Mouse (Mus musculus): Measurements from ENCODE around the gene Slc16a6.

The Slc16a6 gene

DNA sequence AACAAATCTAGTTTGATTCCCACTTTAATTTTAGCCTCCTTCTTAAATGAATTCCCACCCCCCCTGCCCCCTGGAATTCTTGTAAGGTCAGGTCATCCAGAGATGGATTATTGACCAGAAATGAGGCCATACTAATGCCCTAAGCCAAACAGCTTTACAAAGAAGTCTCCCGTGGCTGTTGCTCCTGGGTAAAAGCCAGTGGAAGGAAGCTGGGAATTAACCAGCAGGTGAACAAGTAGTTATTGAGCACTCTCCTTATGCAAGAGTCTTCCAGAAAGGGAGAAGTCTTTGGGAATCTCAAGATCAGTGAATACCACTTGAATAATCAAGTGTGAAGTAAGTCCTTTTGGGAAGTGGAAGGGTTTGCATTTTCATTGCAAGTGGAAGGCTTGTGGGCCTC is 13.7 kb upstream of the Slc16a6 start:
- DNase-seq (ENCODE audit: low spot score) = no peak

DNA sequence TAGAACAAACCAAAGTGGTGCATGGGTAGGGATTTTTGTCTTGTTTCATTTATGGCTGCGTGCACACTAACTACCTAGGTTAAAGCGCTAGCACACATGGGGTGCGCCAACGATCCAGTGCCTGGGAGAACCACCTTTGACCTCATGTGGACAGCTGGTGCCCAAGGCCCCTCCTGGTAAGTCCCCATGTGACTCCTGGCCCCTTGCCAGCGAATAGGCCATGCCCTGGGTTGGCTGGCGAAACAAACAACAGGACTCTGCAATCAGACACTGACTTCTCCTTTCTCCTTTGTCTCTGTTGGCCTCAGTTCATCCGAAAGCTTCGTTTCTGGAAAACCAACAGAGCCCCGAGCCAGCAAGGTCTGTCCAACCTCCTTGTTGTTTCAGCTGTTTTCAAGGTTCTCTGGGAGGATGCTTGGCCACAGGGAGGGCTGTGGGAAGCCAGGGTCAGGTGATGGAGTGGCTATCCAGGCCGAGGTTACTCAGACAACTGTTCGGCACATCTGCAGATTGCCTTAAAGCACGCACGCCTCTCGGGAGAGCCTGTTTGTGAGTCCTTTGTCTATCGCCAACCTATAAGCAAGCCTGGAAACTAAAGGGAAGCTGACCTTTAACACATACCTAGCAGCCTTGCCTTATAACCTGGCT is 12.1 kb upstream of the Slc16a6 start:
- no peak for DNase-seq (ENCODE audit: low spot score)

DNA sequence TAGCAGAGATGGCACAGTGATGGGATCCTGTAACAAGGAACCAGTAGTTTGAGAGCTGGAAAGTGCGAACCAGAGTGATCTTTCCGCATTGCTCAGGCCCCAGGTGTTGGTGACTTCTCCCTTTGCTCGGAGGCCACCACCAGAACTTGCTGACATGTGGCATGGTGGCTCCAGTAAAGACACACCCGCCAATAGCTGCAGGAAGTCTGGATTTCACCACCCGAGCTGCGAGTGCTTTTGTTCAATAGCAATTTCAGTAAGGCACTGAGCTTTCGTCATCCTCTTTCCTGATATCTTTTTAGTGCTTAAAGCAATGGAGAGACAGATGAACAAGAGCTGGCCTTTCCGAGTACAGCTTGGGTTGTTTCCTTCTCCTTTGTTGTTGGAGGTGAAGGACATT is 7.0 kb upstream of the Slc16a6 start:
- no peak for DNase-seq (ENCODE audit: low spot score)

DNA sequence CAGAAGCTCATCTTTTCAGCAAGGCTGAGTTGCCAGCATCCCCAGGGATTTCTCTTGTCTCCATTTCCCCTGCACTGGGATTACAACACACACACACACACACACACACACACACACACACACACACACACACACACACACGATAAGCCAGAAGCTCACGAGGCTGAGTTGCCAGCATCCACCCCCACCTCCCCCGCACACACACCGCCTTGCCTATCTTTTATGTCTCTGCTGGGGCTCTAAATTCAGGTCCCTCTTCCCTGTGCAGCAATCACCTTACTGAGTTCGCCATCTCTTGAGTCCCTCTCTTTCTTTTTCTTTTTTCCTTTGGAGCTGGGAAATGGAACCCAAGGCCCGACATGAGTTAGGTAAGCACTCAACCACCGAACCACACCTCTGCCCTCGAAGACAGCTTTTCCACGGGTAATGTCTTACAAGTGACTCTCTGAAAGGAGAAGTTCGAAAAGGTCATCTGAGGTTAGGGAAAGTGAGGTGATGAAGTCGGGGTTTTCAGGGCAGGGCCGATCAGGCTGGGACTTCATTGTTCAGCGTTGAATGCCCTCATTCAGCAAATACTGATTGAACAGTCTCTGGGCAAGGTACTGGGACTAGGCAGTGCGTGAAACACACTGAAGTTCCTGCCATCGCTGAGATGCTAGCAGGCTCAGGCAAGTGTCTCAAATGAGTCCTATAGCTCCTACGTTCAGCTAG is 6.3 kb upstream of the Slc16a6 start:
- no peak for DNase-seq (ENCODE audit: low spot score)

DNA sequence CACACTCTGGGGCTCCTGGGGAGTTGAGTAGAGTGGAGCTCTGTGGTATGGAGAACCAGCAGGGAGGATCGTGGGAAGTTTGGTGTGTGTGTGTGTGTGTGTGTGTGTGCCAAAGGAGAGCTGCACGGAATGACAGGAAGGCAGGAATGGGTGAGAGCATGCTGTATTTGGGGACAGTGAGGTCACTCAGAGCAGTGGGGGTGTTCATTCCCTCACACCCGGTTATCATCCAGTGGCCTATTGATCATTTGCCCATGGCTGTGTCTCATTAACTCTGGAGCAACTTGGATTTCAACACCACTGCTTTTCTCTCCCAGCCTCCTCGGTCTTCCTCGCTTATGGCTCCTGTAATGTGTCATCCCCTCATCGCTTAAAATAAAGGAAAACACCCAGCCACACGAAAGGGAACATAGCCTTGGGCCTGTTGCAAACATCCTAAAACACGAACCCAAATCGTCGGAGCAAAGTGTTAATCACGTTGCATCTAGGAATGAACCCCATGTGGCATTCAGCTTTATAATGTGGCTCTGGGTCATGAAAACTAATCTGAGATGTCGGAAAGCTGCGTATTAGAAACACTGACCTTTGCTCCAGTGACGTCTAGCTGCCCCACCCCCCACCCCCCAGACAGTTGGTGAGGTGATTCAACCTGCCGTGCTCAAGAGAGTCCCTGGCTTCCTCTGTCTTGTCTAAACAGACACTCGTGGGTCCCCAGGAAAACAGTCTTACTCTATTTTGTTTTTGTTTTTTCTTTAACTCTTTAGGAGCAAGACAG is 4.4 kb upstream of the Slc16a6 start:
- no peak for DNase-seq (ENCODE audit: low spot score)

DNA sequence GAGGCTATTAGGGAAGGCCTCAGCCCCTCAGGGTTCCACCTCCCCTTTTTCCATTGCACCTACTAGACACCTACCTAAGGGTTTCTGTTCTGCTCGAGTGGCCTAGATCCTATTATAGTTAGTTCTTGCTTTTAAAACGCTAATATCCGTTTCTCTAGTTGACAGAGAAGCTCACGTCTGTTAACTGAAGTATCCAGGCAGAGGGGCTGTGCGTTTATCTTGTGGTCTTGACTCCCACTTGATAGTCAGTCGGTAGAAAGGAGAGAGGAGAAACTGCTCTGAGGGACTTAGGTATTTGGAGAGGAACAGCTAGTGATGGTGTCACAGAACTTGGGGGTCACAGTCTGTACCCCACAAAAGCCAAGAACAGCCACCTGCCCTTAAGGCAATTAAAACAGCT is 3.3 kb upstream of the Slc16a6 start:
- no peak for DNase-seq (ENCODE audit: low spot score)

DNA sequence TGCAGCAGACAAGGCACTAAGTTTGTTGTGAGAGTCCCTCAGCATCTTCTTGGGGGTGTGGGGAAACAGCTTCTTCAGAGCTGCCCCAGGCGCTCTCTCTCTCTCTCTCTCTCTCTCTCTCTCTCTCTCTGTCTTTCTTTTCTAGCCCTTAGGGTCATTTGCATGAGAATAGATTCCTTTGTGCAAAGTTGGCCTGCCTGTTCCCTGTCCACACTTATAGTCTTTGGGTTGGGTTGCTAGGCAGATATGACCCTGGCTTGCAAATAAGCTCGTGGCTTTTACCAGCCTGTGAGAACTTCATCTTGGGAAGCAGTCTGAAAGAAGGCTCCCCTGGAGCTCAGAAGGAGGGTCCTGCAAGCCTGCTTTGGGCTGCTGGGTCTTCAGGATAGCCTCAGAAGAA is 2.8 kb upstream of the Slc16a6 start:
- no peak for DNase-seq (ENCODE audit: low spot score)

DNA sequence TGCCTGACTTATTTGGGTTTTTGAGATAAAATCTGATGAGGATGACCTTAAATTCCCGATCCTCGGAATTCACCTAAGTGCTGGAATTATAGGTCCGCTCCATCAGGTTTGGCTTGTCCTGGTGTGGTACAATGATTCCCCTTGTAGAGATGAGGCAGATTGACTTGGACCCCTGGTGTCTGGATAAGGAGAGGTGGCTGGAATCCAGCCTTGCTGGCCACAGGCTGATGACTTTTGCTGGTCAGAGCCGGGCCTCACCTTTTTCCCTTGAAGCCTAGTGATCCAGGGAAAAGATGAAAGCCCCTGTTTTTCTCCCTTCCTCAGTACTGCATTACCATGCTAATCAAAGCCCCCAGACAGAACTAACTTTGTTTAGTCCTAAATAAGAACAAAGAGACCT is 2.3 kb upstream of the Slc16a6 start:
- DNase-seq (ENCODE audit: low spot score) = no peak

DNA sequence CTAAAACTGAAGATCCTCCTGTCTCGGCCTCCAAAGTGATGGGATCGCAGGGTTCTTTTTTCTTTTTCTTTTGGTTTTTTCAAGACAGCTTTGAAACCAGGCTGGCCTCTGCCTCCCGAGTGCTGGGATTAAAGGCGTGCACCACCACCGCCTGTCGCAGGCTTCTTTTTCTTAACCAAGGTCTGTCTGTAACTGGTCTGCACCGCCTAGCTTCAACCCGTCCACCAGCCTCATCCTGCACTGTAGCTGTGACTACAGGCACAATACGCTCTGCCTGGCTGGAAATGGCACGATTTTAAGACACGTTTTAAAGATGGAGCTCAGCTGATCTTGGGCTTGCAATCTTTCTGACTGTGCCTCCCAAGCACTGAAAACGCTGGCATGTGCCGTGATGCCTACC is 1.4 kb upstream of the Slc16a6 start:
- no peak for DNase-seq (ENCODE audit: low spot score)

DNA sequence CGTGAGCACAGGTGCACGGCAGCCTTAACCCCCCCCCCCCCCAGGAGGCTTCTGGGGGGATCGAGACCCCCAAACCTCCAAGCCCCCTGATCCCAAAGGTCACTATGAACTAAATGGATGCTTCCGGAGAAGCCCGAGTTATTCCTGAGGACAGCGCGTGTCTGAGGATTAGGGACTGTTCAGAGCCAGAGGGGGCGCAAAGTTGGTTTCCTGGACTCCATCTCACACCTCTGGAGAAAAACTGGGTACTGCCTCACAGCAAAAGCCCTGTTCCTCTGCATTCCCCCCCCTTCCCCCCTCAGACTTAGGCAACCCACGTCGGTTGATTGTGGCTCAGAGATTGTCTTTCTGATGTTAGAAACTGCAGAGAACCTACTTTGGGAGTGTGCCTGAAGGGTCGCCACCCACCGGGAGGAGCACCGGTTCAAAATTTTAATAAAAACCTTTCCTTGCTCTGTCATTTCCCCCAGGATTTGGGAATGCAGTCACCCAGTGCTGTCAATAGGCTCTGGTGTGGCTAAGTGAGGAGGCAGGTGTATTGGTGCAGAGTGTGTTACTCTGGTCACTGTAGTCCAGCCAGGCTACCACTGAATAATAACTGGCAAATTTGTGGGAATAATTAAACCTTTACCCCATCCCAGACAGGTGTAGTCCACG is 816 bp upstream of the Slc16a6 start:
- no peak for DNase-seq (ENCODE audit: low spot score)

DNA sequence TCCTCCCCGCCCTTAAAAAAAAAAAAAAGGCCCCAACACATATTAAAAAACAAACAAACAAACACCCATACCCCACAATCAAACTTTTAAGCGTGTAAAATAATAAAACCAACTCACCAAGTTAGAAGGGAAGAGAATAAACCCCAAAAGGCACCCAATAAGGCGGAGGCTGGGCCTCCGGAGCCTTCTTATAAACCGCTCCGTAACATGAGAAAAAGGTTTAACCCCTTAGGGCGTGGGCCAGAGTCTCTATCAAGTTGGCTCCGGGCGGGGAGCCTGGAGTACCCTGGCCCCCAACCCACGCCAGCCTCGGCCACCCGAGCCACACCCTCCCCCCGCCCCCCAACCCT is 602 bp downstream of the Slc16a6 start:
- DNase-seq (ENCODE audit: low spot score) = no peak

DNA sequence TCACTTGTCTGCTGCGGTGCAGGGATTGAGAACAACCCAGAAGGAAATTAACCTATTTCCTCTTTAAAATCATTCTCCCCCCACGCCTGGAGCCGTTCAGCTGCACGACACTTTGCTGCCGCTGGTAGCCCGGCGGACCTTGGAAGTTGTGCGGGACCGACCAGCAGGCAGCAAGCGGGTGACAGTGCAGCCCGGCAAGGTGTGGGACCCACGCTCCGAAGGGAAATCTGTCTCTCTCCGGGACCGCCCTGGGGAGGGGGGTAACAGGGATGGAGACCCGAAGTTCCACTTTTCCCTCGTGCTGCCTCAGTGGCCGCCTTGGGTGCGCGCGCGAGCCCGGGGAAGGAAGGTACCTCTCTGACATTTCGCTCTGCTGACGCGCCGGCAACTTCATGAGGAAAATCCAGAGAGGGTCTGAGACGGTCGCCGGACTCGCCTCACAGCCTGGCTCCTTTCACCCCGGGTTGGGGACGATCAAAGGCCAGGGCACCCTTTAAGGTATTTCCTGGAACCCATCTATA is 1.2 kb downstream of the Slc16a6 start:
- DNase-seq (ENCODE audit: low spot score) = no peak

DNA sequence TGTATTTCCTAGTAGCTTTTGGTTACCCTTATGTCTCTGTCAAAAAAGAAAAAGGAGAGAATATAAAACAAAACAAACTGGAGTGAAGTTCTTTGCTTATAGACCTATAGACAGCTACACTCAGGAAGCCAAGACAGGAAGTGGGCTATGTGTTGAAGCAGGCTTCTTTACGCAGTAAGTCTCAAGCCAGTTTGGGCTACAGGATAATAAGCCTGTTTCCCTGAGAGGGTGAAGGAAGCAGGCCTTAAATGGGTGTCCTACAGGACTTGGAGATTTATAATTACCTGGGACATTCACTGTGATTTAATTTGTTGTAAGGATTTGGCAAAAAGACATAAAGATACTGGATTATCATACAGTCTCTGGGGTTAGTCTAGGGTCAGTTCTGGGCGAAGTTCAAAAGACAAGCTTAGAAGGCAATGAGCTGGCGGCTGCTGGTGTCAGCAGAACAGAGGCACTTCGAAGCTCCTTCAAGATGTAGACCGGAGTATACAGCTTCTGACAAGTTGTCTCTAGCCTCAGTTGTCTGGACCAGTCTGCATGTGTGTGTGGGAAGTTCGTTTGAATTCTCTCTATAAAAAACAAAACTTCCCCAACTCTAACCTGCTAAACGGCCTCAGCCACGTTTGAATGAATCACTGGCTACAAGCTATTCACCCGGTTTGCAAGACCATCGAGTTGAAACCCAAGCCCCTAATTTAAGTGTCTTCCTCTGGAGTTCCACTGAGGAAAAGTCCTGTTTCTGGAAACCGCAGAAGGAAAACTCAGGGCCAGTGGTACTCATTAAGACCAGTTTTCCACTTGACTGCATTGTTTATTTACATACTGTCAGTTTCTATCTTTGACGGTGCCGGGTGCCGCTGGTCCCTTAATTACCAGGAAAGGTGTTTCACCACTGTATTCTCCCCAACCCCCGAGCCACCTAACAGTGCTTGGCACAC is 2.2 kb downstream of the Slc16a6 start:
- no peak for DNase-seq (ENCODE audit: low spot score)

DNA sequence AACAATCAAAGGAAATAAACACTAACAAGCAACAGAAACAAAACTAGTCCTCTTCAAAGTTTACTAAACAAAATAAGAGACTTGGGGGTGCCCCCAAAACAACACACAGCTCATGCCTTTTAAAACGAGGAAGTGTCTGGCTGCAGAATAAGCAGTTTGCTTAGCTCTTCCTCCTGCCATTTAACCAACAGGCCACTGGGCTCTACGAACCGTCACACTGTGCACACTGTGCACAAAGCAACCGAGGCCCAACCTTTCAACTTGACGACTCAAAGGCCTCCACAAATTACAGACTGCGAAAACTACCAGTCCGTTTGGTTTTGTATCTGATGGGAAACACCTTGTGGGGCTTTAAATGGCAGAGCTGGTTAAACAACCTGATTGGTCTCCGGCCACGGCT is 3.2 kb downstream of the Slc16a6 start:
- DNase-seq (ENCODE audit: low spot score) = no peak

DNA sequence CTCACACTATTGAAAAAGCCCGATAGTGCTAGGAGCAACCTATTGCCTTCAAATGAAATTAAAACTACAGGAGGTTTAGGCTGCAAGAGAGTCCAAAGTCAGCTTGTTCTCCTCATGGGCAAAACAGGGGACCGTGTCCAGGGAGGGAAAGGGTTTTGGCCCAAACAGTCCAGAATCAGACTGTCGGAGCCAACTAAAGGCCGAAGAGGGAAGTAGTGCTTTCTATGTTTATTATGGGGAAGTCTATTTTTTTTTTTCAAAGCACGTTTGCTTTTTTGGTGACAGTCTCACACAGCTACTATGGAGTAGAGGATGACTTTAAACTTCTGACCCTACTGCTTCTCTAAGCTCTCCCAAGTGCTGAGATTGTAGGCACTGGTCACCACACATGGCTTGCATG is 5.3 kb downstream of the Slc16a6 start:
- DNase-seq (ENCODE audit: low spot score) = no peak

DNA sequence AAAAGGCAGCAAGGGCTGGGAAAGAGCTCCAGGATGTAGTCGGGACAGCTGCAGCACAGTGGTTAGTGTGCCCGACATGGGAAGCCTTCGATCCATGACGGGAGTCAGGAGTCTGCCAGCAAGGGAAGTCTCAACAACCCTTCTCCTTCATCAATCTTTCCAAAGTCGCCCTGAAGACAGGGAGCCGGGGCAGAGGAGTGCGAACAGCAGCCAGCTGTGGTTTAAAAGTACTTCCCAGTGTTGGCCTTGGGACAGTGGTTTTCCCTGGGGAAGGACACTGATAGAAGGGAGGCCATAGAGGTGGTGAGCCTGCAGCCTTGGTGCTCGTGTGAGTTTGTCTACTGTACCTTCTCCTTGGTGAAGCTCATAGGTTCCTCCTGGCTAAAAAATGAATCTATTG is 6.4 kb downstream of the Slc16a6 start:
- DNase-seq (ENCODE audit: low spot score) = no peak

DNA sequence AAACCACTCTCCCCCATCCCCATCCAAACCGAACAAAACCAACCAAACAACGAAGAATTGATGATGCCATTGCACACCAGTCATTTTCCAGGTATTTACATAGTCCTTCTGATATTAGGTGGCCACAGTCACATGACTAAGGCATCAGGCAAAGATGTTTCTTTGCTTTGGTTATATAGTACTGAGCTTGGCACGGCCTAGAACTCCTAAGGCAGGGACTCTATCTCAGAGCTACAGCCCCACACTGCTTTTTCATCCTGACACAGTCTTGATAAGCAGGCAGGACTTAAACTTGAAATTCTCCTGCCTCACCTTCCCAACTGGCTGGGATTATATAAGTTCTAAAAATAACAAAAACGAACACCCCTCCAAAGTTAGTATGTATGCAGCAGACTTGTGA is 8.3 kb downstream of the Slc16a6 start:
- DNase-seq (ENCODE audit: low spot score) = no peak

DNA sequence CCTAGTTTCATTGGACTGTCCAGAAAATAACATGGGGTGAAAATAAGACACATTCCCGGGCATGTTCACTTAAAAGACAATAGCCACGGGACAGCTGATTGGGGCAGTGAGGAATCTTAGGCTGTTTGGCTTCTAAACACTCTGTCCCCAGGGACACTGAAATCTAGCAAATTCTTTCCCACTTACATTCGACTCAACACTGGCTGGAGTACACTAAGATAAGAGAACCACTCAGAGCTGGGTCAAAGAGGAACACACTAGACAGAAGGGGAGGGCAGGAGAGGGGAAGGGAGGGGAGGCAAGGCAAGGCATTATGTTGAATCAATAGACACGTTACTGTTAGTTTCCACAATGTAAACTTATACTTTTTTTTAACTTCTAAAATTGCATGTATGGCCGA is 12.8 kb downstream of the Slc16a6 start:
- DNase-seq (ENCODE audit: low spot score) = peak; percentile 43

DNA sequence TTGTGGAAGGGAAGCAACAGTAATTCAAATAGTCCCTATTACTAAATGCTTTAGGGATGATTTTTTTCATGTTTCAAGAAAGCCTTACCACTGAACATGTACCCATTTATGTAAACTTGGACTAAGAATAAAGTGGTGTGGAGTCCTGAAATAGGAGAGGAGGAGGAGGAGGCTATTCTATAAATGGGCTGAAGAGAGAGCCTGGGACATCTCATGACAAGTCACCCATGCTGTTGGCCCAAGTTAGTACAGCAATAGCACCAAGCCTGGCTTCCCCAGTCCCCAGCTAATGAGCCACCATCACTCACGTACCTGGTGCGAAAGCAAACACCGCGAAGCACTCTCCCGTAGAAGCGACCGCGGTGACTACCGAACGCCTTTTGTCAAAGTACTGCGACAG is 15.2 kb downstream of the Slc16a6 start:
- DNase-seq (ENCODE audit: low spot score) = no peak

DNA sequence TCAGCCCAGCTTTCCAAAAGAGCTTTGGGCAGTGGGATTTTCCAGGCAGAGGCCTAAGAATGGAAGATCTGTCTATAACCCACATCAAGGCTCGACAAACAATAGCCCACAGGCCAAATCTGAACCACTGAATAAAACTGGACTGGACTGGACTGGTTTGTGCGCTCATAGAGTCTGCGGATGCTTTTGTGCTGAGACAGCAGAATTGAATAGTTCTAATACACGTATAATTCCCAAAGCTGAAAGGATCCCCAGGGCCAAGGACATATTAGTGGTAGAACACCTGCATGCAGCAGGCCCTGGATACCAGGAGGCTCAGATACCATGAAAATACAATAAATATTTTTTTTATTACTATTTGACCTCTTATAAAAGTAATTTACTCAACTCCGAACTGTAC is 17.1 kb downstream of the Slc16a6 start:
- no peak for DNase-seq (ENCODE audit: low spot score)

DNA sequence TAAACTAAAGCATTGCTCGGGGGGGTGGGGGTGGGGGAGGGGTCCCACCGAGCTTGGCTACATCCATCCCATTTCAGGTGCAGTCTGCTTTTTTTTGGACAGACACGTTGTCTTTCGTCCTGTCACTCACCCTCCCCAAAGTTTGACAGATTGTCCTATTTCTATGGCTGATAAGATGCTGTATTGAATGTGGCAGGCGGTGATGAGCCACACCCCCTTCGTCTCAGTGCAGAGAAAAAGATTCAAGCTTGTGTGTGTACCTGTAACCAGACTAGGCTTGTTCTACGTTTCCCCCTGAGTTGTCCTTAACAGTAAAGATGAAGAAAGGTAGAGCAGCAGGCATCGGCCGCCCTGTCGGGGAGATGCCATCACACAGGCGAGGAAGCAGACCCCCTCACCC is 22.2 kb downstream of the Slc16a6 start:
- DNase-seq (ENCODE audit: low spot score) = no peak
